Mouse (Mus musculus): ENCODE data around the gene Syce1l. TPM values are rescaled to one million over a fixed set of nuclear protein-coding genes. Genes with fewer than 3 reads are reported as not detected.

Syce1l gene
- polyA plus RNA-seq, 1 experiment from 2014 or later: not detected

DNA sequence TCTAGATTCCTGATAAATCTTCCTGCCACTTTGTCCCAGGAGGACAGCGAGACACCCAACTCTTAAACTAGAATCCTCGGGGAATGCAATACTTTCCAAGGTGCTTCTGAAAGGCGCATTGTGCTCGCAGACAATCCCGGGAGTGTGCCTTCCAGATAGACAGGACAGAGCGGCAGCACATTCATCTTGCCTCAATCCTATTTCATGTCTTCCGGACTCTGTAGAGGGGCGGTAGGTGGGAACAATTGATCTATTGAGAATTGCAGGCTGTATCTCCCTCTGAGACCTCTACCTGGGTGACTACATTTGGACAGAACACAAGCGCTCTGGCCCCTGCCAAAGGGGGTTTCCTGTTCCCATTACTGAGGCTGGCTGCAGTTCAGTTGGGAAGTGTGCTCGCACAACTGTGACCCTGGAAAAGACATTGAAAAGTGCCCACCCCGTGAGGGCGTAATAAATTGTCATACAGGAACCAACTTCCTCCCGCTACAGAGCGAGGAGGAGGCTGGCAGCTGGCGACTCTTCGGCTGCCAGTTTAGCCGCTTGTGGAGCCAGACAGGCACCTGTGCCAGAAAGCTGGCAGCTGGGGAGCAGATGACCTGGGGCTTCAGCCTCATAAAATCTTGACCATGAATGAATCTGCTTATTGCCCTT is 45.0 kb downstream of the Syce1l start:
- Histone ChIP-seq H3K4me2 (ENCODE audit: low read depth, low read length) (no peak overlapping the region), H3K27ac (ENCODE audit: low read length) (no peak overlapping the region), H3K4me3 (ENCODE audit: low read length) (no peak overlapping the region)

DNA sequence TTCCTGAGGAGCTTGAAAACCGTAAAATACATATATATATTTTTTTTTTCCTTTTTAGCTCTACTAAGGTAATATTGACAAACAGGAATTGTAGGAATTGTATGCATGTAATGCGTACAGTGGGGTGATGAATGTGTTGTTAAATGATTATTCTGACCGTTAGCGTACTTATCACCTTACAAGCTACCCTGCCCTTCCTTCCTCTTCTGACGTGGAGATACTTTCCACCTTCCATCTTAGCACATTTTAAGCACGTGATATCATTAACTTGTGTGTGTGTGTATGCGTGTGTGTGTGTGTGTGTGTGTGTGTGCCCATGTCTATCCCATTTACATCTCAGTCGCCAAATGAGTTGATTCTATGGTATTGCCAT is 45.5 kb downstream of the Syce1l start:
- no peak overlapping the region for H3K4me3 ChIP-seq (ENCODE audit: low read length)
- no peaks in the 10 kb centered on the region for H3K4me1 ChIP-seq (ENCODE audit: control insufficient read depth, insufficient read depth, low read length)
- H3K36me3 ChIP-seq (ENCODE audit: control insufficient read depth, insufficient read depth): no peaks in the 10 kb centered on the region
- no peak overlapping the region for H3K4me2 ChIP-seq (ENCODE audit: low read depth, low read length)
- H3K27ac ChIP-seq (ENCODE audit: low read length): no peak overlapping the region
- no peaks in the 10 kb centered on the region for H3K9me3 ChIP-seq (replicated peaks; ENCODE audit: control insufficient read depth, low read length)
- no peak for ATAC-seq (replicated peaks; ENCODE audit: extremely low read depth, insufficient read depth, low FRiP score)
- H3K9ac ChIP-seq (ENCODE audit: low read length): no peak overlapping the region
- H3K27me3 ChIP-seq (ENCODE audit: control insufficient read depth, insufficient read depth, low read length): no peaks in the 10 kb centered on the region
- WGBS: 76% methylated on average over 8 of the region's 8 CpGs

More for the DNA sequence above, 45.0 kb downstream of the Syce1l start:
- 70% methylated on average over 17 of the region's 17 CpGs for WGBS
- no peak for ATAC-seq (replicated peaks; ENCODE audit: extremely low read depth, insufficient read depth, low FRiP score)
- no peaks in the 10 kb centered on the region for H3K36me3 ChIP-seq (ENCODE audit: control insufficient read depth, insufficient read depth)
- no peaks in the 10 kb centered on the region for H3K4me1 ChIP-seq (ENCODE audit: control insufficient read depth, insufficient read depth, low read length)
- H3K27me3 ChIP-seq (ENCODE audit: control insufficient read depth, insufficient read depth, low read length): no peaks in the 10 kb centered on the region
- no peak overlapping the region for H3K9ac ChIP-seq (ENCODE audit: low read length)
- no peaks in the 10 kb centered on the region for H3K9me3 ChIP-seq (replicated peaks; ENCODE audit: control insufficient read depth, low read length)

DNA sequence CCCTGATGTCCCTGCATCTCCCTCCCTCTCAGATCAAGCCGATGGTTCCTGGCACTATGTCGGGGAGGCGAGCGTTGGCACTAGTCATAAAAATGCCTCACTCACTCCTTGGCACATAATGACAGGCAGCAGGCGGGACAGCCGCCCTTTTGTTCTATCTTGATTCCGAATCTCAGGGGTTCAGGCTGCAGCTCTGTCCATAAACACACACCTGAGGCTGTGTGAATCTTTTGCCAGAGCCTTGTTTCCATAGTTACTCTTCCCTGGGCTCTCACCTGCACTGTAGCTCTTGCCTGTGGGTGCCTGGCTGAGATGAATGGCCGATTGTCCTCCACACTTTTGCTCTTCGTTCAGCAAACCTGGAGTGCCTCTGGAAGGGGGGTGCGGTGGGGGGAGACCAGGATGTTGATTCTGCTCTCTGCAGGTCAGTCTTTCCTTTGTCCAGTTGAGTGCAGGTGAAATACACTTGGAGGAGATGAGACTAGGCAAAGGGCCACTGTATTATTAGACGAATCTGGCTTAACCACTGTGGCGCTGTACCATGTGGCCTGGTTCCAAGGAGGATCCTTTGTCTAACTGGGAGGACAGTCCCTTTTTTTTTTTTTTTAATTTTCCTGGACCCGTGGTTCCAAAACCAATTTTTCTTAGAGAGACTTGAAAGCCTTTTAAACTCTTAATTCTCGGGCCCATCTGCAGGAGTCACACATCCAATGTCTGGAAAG is 48.8 kb downstream of the Syce1l start:
- H3K4me1 ChIP-seq (ENCODE audit: control insufficient read depth, insufficient read depth, low read length): no peaks in the 10 kb centered on the region
- H3K4me3 ChIP-seq (ENCODE audit: low read length): no peak overlapping the region
- H3K36me3 ChIP-seq (ENCODE audit: control insufficient read depth, insufficient read depth): no peaks in the 10 kb centered on the region
- H3K4me2 ChIP-seq (ENCODE audit: low read depth, low read length): no peak overlapping the region
- no peak overlapping the region for H3K27ac ChIP-seq (ENCODE audit: low read length)
- no peak overlapping the region for H3K9ac ChIP-seq (ENCODE audit: low read length)
- no peak for ATAC-seq (replicated peaks; ENCODE audit: extremely low read depth, insufficient read depth, low FRiP score)
- H3K9me3 ChIP-seq (replicated peaks; ENCODE audit: control insufficient read depth, low read length): no peaks in the 10 kb centered on the region
- H3K27me3 ChIP-seq (ENCODE audit: control insufficient read depth, insufficient read depth, low read length): no peaks in the 10 kb centered on the region
- 74% methylated on average over 14 of the region's 14 CpGs for WGBS

DNA sequence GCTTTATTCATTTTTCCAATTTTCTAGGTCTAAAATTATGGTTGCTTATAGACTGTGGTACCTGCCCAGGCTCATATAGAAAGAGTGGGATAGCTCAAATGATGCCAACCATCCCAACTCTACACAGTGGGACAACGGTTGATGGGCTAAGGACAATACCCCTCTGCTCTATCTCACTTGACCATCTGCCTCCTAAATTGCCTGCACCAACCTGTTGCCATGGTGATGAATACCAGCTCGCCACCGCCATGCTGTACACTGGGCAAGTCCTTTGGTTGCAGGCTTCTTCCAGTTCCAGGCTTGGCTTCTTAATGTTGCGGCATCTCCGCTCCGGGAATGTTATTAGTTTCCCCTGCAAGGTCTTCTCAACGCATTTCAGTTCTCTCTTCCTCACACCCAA is 62.0 kb downstream of the Syce1l start:
- Histone ChIP-seq H3K36me3 (ENCODE audit: control insufficient read depth, insufficient read depth) (no peaks in the 10 kb centered on the region), H3K4me2 (ENCODE audit: low read depth, low read length) (no peak overlapping the region), H3K4me3 (ENCODE audit: low read length) (no peak overlapping the region), H3K9ac (ENCODE audit: low read length) (no peak overlapping the region), H3K27ac (ENCODE audit: low read length) (no peak overlapping the region), H3K27me3 (ENCODE audit: control insufficient read depth, insufficient read depth, low read length) (no peaks in the 10 kb centered on the region), H3K9me3 (replicated peaks; ENCODE audit: control insufficient read depth, low read length) (no peaks in the 10 kb centered on the region), H3K4me1 (ENCODE audit: control insufficient read depth, insufficient read depth, low read length) (no peaks in the 10 kb centered on the region)
- 80% methylated on average over 7 of the region's 7 CpGs for WGBS
- ATAC-seq (replicated peaks; ENCODE audit: extremely low read depth, insufficient read depth, low FRiP score): no peak

Other genes with a start within 250 kb of the Syce1l start
- 4.9 TPM in 2 replicates for gene Mon1b, start 7.6 kb upstream of the Syce1l start, polyA plus RNA-seq (2015; fragmentation: Nextera tagmentation; extraction: Ambion mirVana)
- 0.79 and 1.2 TPM in 2 replicates for gene Adamts18, start 205.5 kb downstream of the Syce1l start, polyA plus RNA-seq (2015; fragmentation: Nextera tagmentation; extraction: Ambion mirVana)

Data from heart, embryonic 16.5 days (tissue).